Mouse (Mus musculus): ENCODE results near the gene Pakap.

Gene Pakap

DNA sequence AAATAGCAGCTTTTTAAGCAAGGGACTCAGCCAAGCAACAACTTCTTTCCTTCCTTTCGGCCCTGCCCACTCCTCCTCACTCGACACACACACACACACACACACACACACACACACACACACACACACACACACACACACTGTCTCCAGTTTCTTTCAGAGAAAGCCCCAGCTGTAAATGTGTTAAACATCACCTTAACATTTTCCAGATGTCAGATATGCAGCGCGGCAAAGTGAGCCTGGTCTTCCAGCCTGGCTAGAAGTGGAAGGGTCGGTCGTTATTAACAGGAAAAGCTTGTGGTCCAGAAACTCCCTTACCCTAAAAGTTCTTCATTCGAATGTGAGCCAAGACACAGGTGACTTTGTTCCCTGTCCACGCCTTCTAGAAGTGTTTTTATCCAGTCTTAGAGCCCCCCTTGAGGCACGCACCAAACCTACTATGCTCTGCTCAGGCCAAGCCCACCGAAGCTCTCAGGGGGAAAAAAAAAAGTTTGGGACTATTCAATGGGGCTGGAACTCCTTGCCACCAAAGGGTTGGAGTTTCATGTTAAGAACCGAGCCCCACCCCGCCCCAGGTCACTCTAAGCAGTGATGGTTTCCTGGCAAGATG is 278.5 kb downstream of the Pakap start:
- no peak for DNase-seq

- DNase-seq: no peak
These were observed 279.0 kb downstream of the Pakap start for GRCm38 (mm10) chr4:57846991-57847422.

DNA sequence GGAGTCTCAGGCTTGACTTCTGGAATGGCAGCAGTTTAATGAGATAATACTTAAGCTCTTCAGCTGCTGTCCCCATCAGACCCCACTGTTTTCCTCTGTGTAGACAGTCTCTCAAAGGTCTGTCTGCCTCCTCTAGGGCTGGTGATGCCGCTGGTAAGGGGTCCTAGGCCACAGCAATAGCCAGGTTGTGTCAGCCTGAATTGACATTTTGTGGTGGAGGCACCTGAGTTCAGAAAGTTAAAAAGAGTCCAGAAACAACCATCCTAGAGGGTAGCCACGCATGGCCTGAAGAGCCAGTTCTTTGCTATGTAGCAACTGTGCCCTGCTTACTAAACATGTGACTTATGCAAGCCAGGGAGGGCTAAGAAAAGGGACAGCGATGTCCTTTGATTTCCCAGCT is 279.7 kb downstream of the Pakap start:
- no peak for DNase-seq

DNA sequence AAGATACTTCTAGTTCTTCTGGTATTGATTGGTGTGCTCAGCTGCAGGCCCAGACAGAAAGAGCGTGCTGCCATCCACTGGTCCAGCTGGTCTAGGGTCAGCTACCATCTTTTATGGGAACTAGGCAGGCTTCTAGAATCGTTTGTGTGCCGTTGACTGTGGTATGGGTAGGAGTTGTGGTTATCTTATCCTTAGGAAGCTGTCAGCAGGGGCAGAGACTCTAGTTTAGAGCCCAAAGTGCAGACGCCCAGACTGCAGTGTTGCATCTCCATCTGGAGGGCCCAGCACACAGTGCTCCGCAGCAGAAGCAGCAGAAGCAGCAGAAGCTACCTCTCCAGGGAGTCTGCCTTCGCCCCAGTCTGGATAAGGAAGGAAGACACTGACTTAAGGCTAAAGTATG is 281.5 kb downstream of the Pakap start:
- DNase-seq: no peak

GRCm38 (mm10) chr4:57851731-57852130 is 283.8 kb downstream of the Pakap start:
- no peak for DNase-seq

GRCm38 (mm10) chr4:57852461-57853040 is 284.6 kb downstream of the Pakap start:
- DNase-seq: no peak

GRCm38 (mm10) chr4:57854181-57854580 is 286.2 kb downstream of the Pakap start:
- DNase-seq: no peak

GRCm38 (mm10) chr4:57855281-57855941 is 287.4 kb downstream of the Pakap start:
- DNase-seq: no peak

- no peak for DNase-seq
These were observed 288.7 kb downstream of the Pakap start for GRCm38 (mm10) chr4:57856673-57857072.

DNA sequence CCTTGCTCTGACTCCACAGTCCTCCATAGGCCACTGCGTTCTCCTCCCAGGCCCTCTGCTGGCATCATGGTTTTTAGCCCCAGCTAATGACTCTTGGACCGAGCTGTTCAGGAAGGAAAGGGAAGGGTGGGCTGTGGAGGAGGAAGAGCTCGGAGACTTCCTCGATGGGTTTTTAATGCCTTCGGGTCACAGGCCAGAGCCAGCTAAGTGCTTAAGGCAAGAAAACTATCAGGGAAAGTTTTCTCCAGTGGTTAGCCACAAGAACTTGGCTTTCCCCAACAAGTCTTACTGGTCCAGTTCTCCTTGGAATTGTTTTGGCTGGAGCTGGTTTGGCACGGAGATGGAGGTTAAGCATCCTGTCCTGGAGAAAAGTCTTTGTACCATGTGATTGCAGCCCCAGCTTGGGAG is 292.2 kb downstream of the Pakap start:
- no peak for DNase-seq

- DNase-seq: no peak
These were observed 293.2 kb downstream of the Pakap start for GRCm38 (mm10) chr4:57861166-57861565.

- DNase-seq: no peak
These were observed 293.9 kb downstream of the Pakap start for GRCm38 (mm10) chr4:57861856-57862255.

- DNase-seq: no peak
These were observed 294.4 kb downstream of the Pakap start for GRCm38 (mm10) chr4:57862269-57862986.

DNA sequence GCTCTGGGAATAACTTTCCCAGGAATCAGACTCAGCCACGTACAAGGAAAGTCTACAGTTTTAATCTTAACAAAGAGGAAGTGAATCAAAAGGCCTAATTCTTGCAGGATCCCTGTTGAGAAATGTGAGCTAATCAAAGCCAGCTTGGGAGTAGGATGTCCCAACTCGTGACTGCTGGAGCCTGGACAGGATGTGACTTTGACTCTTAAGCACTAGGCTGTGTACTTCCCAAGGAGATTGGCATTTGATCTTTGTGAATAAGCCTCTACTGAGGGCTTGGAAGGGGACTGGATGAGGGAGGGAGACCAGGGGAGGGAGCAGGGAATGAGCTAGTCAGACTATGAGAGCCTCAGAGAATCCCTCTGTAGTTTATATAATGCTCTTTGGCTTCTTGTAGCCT is 298.1 kb downstream of the Pakap start:
- no peak for DNase-seq

DNA sequence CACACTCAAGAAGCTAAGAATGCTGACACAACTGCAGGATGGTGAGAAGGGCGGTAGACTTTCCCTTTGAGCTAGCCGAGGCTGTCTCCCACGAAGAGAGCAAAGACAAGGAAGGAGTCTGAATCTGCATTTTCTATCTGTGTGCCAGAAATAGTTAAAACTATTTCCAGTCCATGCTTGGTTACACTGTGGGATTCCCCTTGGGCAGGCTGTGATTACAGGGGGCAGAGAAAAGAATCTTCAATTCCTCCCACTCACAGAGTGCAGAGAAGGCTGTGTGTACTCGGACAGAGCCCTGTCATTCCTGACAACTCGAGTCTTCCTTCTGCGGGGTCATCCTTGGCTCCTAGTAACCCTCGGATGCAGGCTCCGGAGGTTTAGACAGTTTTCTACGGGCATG is 299.0 kb downstream of the Pakap start:
- DNase-seq: no peak

- DNase-seq: no peak
These were observed 299.5 kb downstream of the Pakap start for GRCm38 (mm10) chr4:57867454-57867853.

DNA sequence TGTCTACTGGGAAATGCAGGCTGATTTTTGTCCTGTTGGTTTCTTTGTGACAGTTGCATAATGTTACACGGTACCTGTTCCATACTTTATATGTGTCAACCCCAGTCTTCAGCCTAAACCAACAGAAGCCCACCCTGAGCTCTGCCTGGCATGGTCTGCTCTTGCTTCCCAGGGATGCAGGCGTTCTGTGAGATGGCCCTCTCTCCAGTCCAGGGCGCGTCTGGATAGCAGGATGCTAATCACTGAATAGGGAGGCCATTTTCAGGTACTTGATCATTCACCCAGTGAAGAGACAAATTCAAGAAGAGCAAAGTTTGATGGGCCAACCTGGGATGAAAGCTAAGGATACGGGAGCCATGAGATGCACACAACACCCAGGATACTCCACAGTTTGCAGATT is 311.2 kb downstream of the Pakap start:
- no peak for DNase-seq

DNA sequence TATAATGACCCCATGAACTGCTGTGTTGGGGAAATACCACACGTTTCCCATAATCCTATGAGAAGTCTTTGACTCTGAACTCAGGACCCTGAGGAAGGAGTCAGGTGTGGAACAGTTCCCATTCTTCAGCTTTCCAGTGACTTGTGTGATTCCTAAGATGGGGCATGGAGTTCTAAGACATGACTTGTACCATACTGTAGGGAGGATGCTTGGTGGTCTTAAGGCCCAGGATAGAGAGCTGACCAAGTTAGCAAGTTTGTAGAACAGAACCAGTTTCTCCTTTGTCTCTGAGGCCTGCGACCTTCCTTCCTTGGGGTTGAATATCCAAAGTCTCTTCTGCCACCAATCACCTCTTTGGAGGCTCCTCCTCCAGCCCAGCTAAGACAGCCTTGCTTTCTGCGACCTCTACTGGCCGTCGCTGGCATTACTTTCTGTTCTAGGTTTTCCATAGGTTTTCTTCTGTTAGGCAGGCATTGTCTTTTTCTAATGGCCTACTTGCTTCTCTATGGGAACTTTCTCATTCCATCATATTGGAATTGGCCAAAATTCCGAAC is 311.9 kb downstream of the Pakap start:
- DNase-seq: peak; percentile 74 to 81

- no peak for DNase-seq
These were observed 315.8 kb downstream of the Pakap start for GRCm38 (mm10) chr4:57883520-57884421.

- no peak for DNase-seq
These were observed 316.5 kb downstream of the Pakap start for GRCm38 (mm10) chr4:57884511-57884910.

DNA sequence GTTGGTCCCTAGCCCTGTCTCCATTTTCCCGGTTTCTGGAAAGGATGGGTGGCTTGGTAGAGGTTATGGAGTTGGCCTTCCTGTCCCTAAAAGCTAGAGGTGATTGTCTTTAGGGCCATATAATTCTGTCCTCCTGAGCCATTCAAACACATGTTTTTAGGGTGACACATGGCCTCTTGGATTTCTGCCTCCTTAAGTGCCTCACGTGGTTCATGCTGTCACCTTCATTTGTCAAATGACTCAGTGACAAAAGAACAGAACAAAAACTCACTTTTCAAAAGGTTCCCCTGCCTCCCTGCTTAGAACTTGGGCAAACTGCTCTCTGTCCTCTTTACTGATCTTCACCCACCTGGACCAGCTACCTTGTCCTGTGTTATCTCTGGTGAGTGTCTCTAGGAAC is 317.2 kb downstream of the Pakap start:
- no peak for DNase-seq

Data from cerebellum, postnatal 36 days (tissue).